Mouse (Mus musculus) 3134 (cell line): ENCODE data around the gene 4930524J08Rik.

Experiments
- DNase-seq: peaks from one replicate; pipeline ENCODE4 v3.0.0-alpha.2; 2011; ENCODE audit warnings: low spot score; ENCODE audit not compliant: insufficient read length; ENCODE audit errors: extremely low read depth

Gene 4930524J08Rik

GRCm38 (mm10) chr5:99978699-99979442, at the start of gene 4930524J08Rik, which contains the start of gene Hnrnpd:
Gene 4930524J08Rik, plus strand, starts transcription at chr5:99979061.
Gene Hnrnpd, minus strand, starts transcription at chr5:99978938.
- peak; percentile 96 for DNase-seq

- no peak for DNase-seq
Measured at GRCm38 (mm10) chr5:99931910-99932309, 47.0 kb upstream of the 4930524J08Rik start.

- DNase-seq = no peak
Measured at GRCm38 (mm10) chr5:99939440-99939839, 39.4 kb upstream of the 4930524J08Rik start.

DNA sequence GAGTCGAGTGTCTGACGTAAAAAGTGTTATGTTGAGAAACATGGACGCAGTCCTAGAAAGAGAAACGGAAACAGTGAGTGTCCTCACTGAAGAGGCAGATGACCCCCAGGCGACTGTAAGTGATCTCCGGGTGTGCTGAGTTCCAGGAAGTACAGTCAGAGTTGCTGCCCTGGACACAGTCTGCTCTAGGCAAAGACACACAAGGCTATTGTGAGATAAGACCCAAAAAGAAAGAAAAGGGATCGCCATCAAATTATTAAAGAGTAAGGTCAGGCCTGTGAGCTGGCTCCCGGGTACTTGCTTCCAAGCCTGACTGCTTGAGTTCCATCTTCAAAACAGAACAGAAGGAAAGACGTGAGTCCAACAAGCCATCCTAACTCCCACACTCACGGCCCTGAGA, 37.6 kb upstream of the 4930524J08Rik start:
- no peak for DNase-seq

GRCm38 (mm10) chr5:99941776-99942502, 36.9 kb upstream of the 4930524J08Rik start:
- DNase-seq = no peak

DNA sequence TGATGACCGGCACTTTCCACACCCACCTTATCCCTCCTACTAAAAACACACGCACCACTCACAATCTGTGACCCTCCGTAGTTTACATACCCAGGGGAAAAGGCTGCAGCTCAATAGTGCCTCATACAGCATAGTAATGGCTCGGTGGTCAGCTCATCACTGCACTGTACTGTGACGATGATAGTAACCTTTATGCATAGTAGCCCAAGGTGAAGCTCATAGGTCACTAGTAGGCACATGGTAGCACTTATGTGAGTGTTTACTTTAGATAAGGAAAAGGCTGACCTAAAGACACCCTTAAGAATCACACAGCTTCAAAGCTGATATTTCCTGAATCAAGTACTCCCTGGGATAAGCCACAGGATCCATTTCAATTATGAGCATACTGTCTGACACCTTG, 26.3 kb upstream of the 4930524J08Rik start:
- DNase-seq = no peak

- DNase-seq = no peak
Measured at GRCm38 (mm10) chr5:99953883-99954282, 25.0 kb upstream of the 4930524J08Rik start.

DNA sequence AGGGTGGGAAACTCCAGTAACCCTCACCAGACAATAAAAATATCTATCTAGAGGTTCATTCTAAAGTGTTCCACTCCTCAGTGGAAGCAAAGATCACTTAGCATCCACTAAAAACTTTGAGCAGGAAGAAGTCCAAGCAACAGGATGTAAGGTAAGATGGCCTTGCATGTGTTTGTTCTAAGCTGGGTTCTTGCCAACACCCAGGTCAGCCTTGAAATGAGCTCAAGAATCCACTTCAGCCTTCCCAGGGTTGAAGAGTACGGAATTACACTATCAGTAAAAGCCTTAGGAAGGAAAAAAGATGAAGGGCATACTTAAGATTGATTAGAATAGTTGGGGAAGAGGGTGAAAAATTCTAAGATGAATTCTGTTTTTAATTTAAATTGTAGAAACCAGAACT, 20.2 kb upstream of the 4930524J08Rik start:
- no peak for DNase-seq

- DNase-seq = no peak
Measured at GRCm38 (mm10) chr5:99959236-99959936, 19.5 kb upstream of the 4930524J08Rik start.

GRCm38 (mm10) chr5:99959960-99960359, 18.9 kb upstream of the 4930524J08Rik start:
- DNase-seq = no peak

DNA sequence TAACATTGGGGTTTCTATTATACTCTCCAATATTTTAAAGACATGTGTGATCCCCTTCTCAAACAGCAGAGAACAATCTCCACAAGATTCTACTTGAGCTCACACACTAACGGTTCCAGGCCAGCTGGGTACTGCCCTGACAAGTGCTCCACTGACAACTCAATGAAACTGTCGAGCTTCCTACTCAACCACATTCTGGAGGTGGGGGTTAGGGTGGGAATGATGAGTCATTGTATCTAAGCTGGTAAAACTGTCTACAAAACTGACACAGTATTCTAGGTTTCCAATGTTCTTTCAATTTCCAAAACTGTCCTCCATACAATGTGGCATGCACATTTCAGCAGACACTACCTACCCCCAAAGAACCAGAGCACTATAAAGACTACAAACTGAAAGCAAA, 4.9 kb upstream of the 4930524J08Rik start:
- DNase-seq = no peak

GRCm38 (mm10) chr5:99975061-99975460, 3.8 kb upstream of the 4930524J08Rik start:
- no peak for DNase-seq

DNA sequence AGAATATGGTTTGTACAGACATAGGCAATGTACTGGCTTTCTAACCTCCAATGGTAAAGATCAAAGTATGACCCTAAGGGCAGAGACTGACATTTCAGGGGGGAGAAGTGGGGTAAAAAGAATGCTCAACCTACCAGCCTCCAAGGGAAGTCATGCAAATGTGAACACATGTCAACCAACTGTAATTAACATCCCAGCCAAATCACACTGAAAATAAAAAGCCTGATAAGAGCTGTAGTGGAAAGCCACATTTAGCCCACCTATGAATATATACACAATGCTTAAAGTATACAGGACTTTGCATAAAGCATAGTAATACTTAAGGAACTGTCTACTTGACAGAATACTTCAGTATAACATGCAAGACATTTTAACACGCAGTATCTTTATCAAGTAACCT, 3.1 kb upstream of the 4930524J08Rik start:
- no peak for DNase-seq

- no peak for DNase-seq
Measured at GRCm38 (mm10) chr5:99976334-99976955, 2.4 kb upstream of the 4930524J08Rik start.

GRCm38 (mm10) chr5:99977516-99978301, 1.2 kb upstream of the 4930524J08Rik start:
- DNase-seq = peak; percentile 84

DNA sequence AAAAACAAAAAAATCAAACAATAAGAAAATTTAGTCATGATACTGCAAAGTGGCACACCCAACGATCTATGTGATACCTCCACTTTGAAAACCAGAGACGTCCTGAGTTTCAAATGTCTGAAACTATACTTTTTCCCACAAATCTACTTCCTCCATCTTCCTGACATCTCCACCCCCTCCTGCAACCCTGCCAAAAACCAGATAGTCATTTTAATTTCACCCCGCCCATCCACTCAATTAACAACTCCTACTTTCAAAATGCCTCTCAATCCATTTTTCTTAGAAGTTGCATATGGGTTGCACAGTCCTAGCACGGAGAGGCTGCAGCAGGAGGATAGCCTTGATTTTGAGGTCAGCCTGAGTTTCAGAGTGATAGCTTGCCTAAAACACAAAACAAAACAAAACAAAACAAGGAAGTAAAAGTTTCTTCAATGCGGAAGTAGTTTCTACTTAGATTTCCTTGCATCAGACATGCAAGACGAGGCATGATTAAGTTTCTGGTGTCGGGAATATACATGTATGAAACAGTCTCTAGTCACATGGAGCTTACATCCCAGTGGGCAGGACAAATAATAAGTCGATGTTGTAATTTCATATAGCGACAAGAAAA, 4.7 kb downstream of the 4930524J08Rik start:
- no peak for DNase-seq

DNA sequence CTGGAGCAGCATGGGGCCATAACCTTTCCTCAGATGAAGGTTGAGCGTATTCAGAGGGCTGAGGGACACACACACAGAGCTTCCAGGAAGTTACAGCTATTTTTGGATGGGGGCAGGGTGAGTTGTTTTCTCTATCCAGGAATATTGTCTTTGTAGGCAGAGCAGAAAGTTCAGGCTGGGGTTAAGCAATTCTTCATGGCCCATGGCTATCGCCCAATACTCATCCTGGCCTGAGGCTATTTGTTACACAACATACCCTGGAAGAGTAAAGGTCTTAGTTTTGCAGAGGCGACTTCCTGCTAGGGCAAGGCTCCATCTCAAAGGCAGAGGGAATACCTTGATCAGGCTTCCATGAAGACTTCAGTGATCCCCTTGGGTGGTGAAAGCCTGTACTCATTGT, 15.3 kb downstream of the 4930524J08Rik start:
- no peak for DNase-seq

- no peak for DNase-seq
Measured at GRCm38 (mm10) chr5:99994680-99995079, 15.8 kb downstream of the 4930524J08Rik start.

- DNase-seq = no peak
Measured at GRCm38 (mm10) chr5:100000048-100000447, 21.2 kb downstream of the 4930524J08Rik start.

DNA sequence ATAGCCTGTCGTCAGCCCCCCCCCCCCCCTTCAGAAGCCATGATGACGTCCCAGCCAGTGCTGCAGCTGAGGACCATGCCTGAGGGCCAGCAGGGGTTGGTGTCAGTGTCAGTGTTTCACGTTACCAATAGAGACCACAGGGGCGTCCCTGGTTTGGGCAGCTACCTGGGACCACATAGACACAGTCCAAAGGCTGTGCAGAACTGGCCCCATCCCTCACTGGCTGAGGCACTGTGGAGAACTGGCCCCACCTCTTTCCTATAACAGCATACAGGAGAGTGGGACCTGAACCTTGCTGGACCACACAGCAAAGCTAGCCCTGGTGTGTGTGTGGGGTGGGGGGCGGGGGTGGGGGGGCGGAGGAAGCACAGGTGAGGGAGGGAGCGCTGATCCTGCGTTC, 21.6 kb downstream of the 4930524J08Rik start:
- no peak for DNase-seq
